Mouse (Mus musculus): ENCODE data around the gene Trio. TPM values are rescaled to one million over a fixed set of nuclear protein-coding genes. Genes with fewer than 3 reads are reported as not detected.

Trio gene
- polyA plus RNA-seq, 1 experiment: 56.3 TPM

GRCm38 (mm10) chr15:28062016-28062415, 36.4 kb upstream of the Trio start:
- TF ChIP-seq MAX (IDR thresholded peaks at IDR 0.05; ENCODE audit: low read depth) (no peak), MYOG (IDR thresholded peaks at IDR 0.05; ENCODE audit: control insufficient read depth in 1 of 3, insufficient read depth in 1 of 3, insufficient read length in 2 of 3, low read depth in 2 of 3) (no peak), MYOD1 (IDR thresholded peaks at IDR 0.05; ENCODE audit: control insufficient read depth in 1 of 3, insufficient read length in 2 of 3, low read depth in 2 of 3) (no peak)

GRCm38 (mm10) chr15:28060977-28061376, 35.3 kb upstream of the Trio start:
- Histone ChIP-seq H3K4me3 (no peak overlapping the region), H3K36me3 (ENCODE audit: control insufficient read depth, insufficient read depth) (no peaks in the 10 kb centered on the region), H3ac (ENCODE audit: control insufficient read depth, insufficient read length) (no peak overlapping the region), H3K27me3 (ENCODE audit: control insufficient read depth, insufficient read depth, insufficient read length) (no peaks in the 10 kb centered on the region), H3K79me2 (ENCODE audit: control insufficient read depth, insufficient read depth) (no peaks in the 10 kb centered on the region), H3K4me2 (ENCODE audit: low read depth) (no peak overlapping the region)
- TF ChIP-seq REST (IDR thresholded peaks at IDR 0.05; ENCODE audit: insufficient read depth, insufficient read length): no peak
- TF ChIP-seq TCF3 (IDR thresholded peaks at IDR 0.05; ENCODE audit: insufficient read length, low read depth): peak; percentile 25
- no peak for TF ChIP-seq USF1 (IDR thresholded peaks at IDR 0.05; ENCODE audit: low read depth)
- no peak for TF ChIP-seq MAX (IDR thresholded peaks at IDR 0.05; ENCODE audit: low read depth)
- no peak for TF ChIP-seq TCF12 (IDR thresholded peaks at IDR 0.05; ENCODE audit: insufficient read depth, poor library complexity, severe bottlenecking)
- TF ChIP-seq POLR2AphosphoS2 (IDR thresholded peaks at IDR 0.05; ENCODE audit: insufficient read length, low read depth): no peak
- peak in 2 of 3 experiments; percentile 24 to 82 for TF ChIP-seq MYOD1 (IDR thresholded peaks at IDR 0.05; ENCODE audit: control insufficient read depth in 1 of 3, insufficient read length in 2 of 3, low read depth in 2 of 3)
- peak in 2 of 3 experiments; percentile 5 to 77 for TF ChIP-seq MYOG (IDR thresholded peaks at IDR 0.05; ENCODE audit: control insufficient read depth in 1 of 3, insufficient read depth in 1 of 3, insufficient read length in 2 of 3, low read depth in 2 of 3)
- TF ChIP-seq POLR2A (IDR thresholded peaks at IDR 0.05; ENCODE audit: insufficient read length, low read depth): no peak
- TF ChIP-seq E2F4 (IDR thresholded peaks at IDR 0.05; ENCODE audit: insufficient read depth): no peak
- no peak for TF ChIP-seq SRF (IDR thresholded peaks at IDR 0.05; ENCODE audit: control insufficient read depth, insufficient read length, low read depth)

More at GRCm38 (mm10) chr15:28062016-28062415, 36.4 kb upstream of the Trio start:
- no peaks in the 10 kb centered on the region for H3K36me3 ChIP-seq (ENCODE audit: control insufficient read depth, insufficient read depth)
- H3K27me3 ChIP-seq (ENCODE audit: control insufficient read depth, insufficient read depth, insufficient read length): no peaks in the 10 kb centered on the region
- no peak overlapping the region for H3K4me2 ChIP-seq (ENCODE audit: low read depth)
- H3ac ChIP-seq (ENCODE audit: control insufficient read depth, insufficient read length): no peak overlapping the region
- no peak overlapping the region for H3K4me3 ChIP-seq
- H3K79me2 ChIP-seq (ENCODE audit: control insufficient read depth, insufficient read depth): no peaks in the 10 kb centered on the region

- H3K4me3 ChIP-seq: no peak overlapping the region
- no peaks in the 10 kb centered on the region for H3K27me3 ChIP-seq (ENCODE audit: control insufficient read depth, insufficient read depth, insufficient read length)
- H3ac ChIP-seq (ENCODE audit: control insufficient read depth, insufficient read length): no peak overlapping the region
- H3K36me3 ChIP-seq (ENCODE audit: control insufficient read depth, insufficient read depth): no peaks in the 10 kb centered on the region
- TF ChIP-seq POLR2AphosphoS2 (IDR thresholded peaks at IDR 0.05; ENCODE audit: insufficient read length, low read depth) (no peak), E2F4 (IDR thresholded peaks at IDR 0.05; ENCODE audit: insufficient read depth) (no peak), REST (IDR thresholded peaks at IDR 0.05; ENCODE audit: insufficient read depth, insufficient read length) (no peak), MAX (IDR thresholded peaks at IDR 0.05; ENCODE audit: low read depth) (no peak), USF1 (IDR thresholded peaks at IDR 0.05; ENCODE audit: low read depth) (no peak), MYOG (IDR thresholded peaks at IDR 0.05; ENCODE audit: control insufficient read depth in 1 of 3, insufficient read depth in 1 of 3, insufficient read length in 2 of 3, low read depth in 2 of 3) (no peak)
- no peaks in the 10 kb centered on the region for H3K79me2 ChIP-seq (ENCODE audit: control insufficient read depth, insufficient read depth)
- no peak overlapping the region for H3K4me2 ChIP-seq (ENCODE audit: low read depth)
Measured at GRCm38 (mm10) chr15:28060423-28060822, 34.8 kb upstream of the Trio start.

GRCm38 (mm10) chr15:28057545-28057944, 31.9 kb upstream of the Trio start:
- no peak for TF ChIP-seq E2F4 (IDR thresholded peaks at IDR 0.05; ENCODE audit: insufficient read depth)
- TF ChIP-seq TCF3 (IDR thresholded peaks at IDR 0.05; ENCODE audit: insufficient read length, low read depth): no peak
- TF ChIP-seq MYOG (IDR thresholded peaks at IDR 0.05; ENCODE audit: control insufficient read depth in 1 of 3, insufficient read depth in 1 of 3, insufficient read length in 2 of 3, low read depth in 2 of 3): no peak
- TF ChIP-seq SRF (IDR thresholded peaks at IDR 0.05; ENCODE audit: control insufficient read depth, insufficient read length, low read depth): no peak
- no peak for TF ChIP-seq USF1 (IDR thresholded peaks at IDR 0.05; ENCODE audit: low read depth)
- TF ChIP-seq POLR2AphosphoS2 (IDR thresholded peaks at IDR 0.05; ENCODE audit: insufficient read length, low read depth): no peak
- Histone ChIP-seq H3K27me3 (ENCODE audit: control insufficient read depth, insufficient read depth, insufficient read length) (no peaks in the 10 kb centered on the region), H3K4me3 (no peak overlapping the region), H3K79me2 (ENCODE audit: control insufficient read depth, insufficient read depth) (no peaks in the 10 kb centered on the region), H3K4me2 (ENCODE audit: low read depth) (no peak overlapping the region), H3K36me3 (ENCODE audit: control insufficient read depth, insufficient read depth) (no peaks in the 10 kb centered on the region), H3ac (ENCODE audit: control insufficient read depth, insufficient read length) (no peak overlapping the region)

GRCm38 (mm10) chr15:28054731-28055130, 29.1 kb upstream of the Trio start:
- no peak for TF ChIP-seq POLR2A (IDR thresholded peaks at IDR 0.05; ENCODE audit: insufficient read length, low read depth)
- TF ChIP-seq USF1 (IDR thresholded peaks at IDR 0.05; ENCODE audit: low read depth): no peak
- no peak for TF ChIP-seq CEBPB (IDR thresholded peaks at IDR 0.05; ENCODE audit: insufficient read depth, poor library complexity, severe bottlenecking)
- TF ChIP-seq REST (IDR thresholded peaks at IDR 0.05; ENCODE audit: insufficient read depth, insufficient read length): no peak
- TF ChIP-seq E2F4 (IDR thresholded peaks at IDR 0.05; ENCODE audit: insufficient read depth): no peak
- no peak for TF ChIP-seq TCF3 (IDR thresholded peaks at IDR 0.05; ENCODE audit: insufficient read length, low read depth)
- no peak for TF ChIP-seq TCF12 (IDR thresholded peaks at IDR 0.05; ENCODE audit: insufficient read depth, poor library complexity, severe bottlenecking)
- no peak for TF ChIP-seq MYOD1 (IDR thresholded peaks at IDR 0.05; ENCODE audit: control insufficient read depth in 1 of 3, insufficient read length in 2 of 3, low read depth in 2 of 3)
- TF ChIP-seq SRF (IDR thresholded peaks at IDR 0.05; ENCODE audit: control insufficient read depth, insufficient read length, low read depth): no peak
- no peak for TF ChIP-seq MAX (IDR thresholded peaks at IDR 0.05; ENCODE audit: low read depth)
- TF ChIP-seq POLR2AphosphoS2 (IDR thresholded peaks at IDR 0.05; ENCODE audit: insufficient read length, low read depth): no peak
- no peak for TF ChIP-seq MYOG (IDR thresholded peaks at IDR 0.05; ENCODE audit: control insufficient read depth in 1 of 3, insufficient read depth in 1 of 3, insufficient read length in 2 of 3, low read depth in 2 of 3)
- H3K79me2 ChIP-seq (ENCODE audit: control insufficient read depth, insufficient read depth): no peaks in the 10 kb centered on the region
- no peak overlapping the region for H3K4me3 ChIP-seq
- no peak overlapping the region for H3K4me2 ChIP-seq (ENCODE audit: low read depth)
- no peaks in the 10 kb centered on the region for H3K27me3 ChIP-seq (ENCODE audit: control insufficient read depth, insufficient read depth, insufficient read length)
- no peak overlapping the region for H3ac ChIP-seq (ENCODE audit: control insufficient read depth, insufficient read length)
- no peaks in the 10 kb centered on the region for H3K36me3 ChIP-seq (ENCODE audit: control insufficient read depth, insufficient read depth)

All from myocyte (in vitro differentiated cells).